Mouse (Mus musculus): Measurements from ENCODE around the gene En2.

En2 gene

DNA sequence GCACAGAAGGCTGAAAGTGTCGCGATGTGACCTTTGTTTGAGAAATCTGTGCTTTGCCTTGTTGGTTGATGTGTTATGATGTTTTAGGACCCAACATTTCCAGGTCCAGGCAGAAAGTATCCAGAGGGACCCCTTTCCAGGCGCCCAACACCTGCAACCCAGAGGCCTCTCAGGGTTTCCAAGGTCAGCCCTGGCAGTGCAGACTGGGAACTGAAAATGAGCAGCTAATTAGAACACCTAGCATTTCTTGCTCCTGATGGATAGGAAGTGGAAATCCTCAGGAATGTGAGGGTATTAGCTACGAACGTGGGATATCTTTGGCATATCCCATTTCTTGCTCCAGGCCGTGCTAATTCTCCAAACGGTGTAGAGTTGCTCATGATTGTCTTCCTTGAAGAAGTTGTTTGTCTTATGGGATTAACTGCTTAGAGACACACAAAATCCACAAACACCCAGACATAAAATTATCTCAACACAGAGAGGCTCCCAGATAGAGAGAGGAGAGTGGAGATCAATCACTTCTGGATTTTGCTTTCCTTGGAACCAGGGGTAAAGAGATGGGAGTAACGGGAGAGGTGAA is 5.5 kb upstream of the En2 start:
- no peak for DNase-seq

DNA sequence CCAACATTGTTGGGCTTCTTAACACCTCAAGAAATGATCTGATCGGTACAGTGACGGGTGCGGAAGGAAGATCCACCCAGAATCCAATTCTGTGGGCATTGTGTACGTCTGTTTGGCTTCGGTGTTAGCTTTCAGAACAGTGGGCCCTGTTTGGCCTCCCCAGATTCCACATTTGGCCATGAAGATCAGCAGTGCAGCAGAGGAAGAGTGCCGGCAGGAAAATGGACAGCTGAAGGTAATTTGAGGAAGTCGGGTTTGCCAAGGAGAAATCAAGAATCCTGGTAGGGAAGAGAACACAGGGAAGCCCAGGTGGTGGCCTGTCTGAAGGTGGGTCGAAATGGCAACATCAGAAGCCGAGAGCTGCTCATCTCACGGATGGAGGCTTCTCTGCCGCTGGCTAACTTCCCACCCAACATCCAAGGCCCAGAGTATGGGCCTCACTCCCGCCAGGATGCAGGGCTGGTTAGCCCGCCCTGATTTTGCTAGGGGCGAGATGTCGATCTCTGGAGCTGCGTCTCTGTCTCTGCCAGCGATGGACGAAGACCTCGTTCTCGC is 4.0 kb upstream of the En2 start:
- peak in 1 of 2 experiments; percentile 71 for DNase-seq

DNA sequence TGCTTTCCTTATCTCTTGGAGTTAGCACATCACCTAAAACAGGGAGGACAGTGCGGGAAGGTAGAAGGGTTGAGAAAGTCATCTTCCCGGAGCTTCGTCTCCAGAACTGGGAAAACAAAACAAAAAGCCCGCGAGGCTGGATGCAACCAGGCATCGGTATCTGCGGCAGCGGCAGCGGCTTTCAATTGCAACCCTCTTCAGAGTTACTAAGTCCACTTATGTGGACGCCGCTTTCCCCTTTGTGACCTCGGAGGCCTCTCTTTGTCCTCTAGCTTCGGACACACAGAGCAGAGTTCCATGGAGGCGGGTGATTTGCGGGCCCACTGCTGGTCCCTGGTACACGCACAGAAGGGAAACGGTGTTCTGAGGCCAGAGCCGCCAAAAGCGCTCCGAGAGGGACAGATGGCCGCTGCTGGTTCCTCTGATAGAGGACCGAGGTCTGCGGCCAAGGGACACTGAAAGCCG is 3.5 kb upstream of the En2 start:
- DNase-seq, result peak; percentile 86 to 90

- DNase-seq, result peak in 1 of 2 experiments; percentile 55
Measured at GRCm38 (mm10) chr5:28163926-28164325, 1.6 kb upstream of the En2 start.

DNA sequence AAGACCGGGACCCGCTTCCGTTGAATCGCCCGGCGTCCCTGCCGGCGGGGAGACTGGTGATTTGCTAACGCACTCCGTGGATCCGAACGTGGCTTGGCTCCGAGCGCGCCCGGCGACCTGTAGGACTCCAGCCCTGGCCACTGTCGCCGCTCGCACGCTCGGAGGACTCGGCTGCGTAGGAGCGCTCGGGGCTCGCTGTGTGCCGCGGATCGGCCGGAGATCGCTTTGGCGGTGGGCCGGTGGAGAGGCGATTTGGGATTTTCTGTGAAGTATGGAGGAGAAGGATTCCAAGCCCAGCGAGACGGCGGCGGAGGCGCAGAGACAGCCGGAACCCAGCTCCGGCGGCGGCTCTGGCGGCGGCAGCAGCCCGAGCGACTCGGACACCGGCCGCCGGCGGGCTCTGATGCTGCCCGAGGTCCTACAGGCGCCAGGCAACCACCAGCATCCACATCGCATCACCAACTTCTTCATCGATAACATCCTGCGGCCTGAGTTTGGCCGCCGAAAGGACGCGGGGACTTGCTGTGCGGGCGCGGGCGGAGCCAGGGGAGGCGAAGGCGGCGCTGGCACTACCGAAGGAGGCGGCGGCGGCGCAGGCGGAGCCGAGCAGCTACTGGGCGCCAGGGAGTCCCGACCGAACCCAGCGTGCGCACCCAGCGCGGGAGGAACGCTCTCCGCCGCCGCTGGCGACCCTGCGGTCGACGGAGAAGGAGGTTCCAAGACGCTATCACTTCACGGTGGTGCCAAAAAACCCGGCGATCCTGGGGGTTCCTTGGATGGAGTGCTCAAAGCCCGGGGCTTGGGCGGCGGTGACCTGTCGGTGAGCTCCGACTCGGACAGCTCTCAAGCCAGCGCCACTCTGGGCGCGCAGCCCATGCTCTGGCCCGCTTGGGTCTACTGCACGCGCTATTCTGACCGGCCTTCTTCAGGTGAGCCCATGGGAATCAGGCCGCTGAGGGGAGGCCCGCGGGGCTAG is 1.1 kb downstream of the En2 start:
- DNase-seq, result peak; percentile 76 to 77

GRCm38 (mm10) chr5:28167611-28168252 is 2.2 kb downstream of the En2 start:
- no peak for DNase-seq

GRCm38 (mm10) chr5:28168253-28169165 is 3.0 kb downstream of the En2 start:
- peak; percentile 65 to 70 for DNase-seq

- DNase-seq, result no peak
Measured at GRCm38 (mm10) chr5:28169166-28169801, 3.8 kb downstream of the En2 start.

DNA sequence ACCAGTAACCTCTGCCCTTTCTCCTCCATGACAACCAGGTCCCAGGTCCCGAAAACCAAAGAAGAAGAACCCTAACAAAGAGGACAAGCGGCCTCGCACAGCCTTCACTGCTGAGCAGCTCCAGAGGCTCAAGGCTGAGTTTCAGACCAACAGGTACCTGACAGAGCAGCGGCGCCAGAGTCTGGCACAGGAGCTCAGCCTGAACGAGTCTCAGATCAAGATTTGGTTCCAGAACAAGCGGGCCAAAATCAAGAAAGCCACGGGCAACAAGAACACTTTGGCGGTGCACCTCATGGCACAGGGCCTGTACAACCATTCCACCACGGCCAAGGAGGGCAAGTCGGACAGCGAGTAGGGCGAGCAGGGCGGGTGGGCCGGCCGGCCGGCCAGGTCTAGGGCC is 4.6 kb downstream of the En2 start:
- peak; percentile 56 to 73 for DNase-seq

- peak; percentile 66 to 67 for DNase-seq
Measured at GRCm38 (mm10) chr5:28170892-28171291, 5.4 kb downstream of the En2 start.

- DNase-seq, result no peak
Measured at GRCm38 (mm10) chr5:28171667-28172066, 6.2 kb downstream of the En2 start.

DNA sequence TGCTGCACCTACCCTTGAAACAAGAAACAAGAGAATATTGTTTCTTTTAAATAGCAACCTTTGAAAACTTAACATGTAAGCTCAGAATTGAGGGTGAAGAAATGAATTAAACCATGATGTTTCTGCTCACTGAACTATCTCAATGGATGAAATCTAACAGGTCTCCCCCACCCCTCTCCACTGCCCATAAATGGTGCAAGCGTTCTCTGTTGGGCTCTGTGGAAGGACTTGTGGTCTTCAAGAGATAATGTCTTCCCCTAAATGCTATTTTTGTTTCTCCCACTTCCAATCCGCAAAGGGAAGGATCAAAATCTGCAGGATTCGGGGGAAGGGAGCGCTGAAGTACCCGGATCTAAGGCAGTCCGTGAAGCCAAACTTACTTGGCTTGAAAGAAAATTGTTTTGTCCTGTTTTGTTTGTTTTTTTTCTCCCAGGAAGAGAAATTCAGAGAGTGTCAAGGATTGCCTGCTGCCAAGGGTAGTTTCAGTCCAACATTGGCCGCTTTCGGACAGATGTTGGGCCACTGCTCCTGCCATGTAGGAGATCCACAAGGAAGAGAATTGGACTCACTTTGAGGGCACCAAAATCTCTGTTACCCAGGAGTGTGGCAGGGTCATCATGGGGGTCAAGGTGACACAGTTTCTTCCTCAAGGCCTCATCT is 6.9 kb downstream of the En2 start:
- no peak for DNase-seq

DNA sequence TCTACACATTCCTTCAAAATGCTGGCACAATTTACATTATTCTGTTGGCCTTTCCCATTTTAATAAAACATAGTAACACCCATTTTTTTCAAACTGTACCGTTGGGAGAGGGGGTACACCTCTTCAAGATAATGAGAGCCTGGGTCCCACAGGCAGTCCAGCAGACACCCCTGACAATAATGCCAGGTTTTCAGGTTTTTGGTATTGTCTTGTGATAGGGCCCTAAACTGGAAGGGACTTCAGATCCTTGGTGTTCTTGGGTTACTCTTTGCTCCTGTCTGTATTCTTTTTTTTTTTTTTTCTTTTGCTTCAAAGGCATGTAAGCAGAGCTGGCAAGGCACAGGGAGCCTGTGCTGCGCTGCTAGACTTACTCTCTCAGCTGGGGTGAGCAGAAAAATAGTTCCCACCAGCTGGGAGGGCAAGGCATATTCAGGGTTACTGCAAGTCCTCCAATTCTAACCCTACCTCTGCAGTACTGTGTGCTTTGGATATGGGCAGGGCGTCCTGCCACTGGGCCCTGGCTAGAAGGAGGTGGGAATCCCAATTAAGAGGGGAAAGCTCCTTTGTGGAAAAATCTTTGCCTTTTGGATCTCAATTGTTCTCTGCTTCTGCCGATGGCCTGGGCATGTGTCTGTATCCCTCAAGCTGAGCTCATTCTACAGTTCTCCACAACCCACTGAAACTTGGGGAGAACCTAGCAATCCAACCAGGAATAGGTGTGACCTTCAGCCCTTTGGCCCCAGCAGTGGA is 7.6 kb downstream of the En2 start:
- no peak for DNase-seq

GRCm38 (mm10) chr5:28173674-28174073 is 8.2 kb downstream of the En2 start:
- no peak for DNase-seq

GRCm38 (mm10) chr5:28174086-28174485 is 8.6 kb downstream of the En2 start:
- DNase-seq, result peak; percentile 33 to 41

DNA sequence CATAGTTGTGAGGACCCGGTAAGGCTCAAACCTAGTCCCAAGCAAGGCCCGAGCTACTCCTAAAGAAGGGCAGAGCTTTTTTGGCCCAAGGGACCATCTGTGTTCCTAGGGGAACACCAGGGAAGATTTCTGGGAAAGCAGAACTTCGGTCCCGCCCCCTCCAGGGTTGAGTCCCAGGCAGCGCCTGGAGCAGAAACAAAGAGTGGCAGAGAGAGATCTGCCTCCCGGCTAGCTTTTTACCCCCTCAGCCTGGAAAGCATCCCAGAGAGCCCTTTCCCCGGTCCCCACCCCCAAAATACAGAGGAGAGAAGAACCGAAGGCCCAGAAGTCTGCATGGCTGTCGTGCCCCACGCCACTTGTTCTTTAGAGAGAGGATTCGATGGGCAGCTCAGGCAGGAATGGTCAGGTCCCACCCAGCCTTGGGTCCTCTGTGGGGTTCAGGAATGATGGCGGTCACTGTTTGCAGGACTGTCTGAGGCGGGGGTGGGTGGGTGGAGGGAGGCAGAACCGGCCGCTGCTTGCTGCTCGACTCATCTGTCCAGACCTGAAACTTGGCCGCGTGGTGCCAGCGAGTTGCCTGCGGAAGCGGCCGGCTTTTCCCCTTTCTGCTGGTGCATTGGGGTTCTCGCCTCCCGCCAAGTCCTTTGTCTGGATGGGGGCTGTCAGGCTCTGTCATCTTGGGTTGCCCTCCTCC is 9.5 kb downstream of the En2 start:
- peak; percentile 63 to 64 for DNase-seq

- no peak for DNase-seq
Measured at GRCm38 (mm10) chr5:28175570-28175919, 10.1 kb downstream of the En2 start.

DNA sequence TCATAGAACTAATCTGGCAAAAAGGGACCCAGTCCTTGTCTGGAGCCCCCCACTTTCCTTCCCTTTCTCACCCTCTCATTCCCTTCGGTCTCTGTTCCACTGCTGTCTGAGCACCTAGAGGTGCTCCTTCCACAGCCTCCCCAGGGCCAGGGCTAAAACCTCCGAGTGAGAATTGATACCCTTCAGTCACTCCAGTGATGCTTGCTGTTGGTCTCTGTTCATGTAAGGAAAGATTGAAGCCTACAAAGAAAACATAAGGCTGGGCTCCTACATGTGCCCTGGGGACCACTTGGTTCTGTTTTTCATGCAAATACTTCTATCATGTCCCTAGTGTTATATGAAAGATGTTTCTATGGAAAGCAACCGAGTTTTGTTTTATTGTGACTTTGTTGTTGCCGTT is 10.5 kb downstream of the En2 start:
- no peak for DNase-seq

GRCm38 (mm10) chr5:28176585-28176984 is 11.1 kb downstream of the En2 start:
- no peak for DNase-seq

DNA sequence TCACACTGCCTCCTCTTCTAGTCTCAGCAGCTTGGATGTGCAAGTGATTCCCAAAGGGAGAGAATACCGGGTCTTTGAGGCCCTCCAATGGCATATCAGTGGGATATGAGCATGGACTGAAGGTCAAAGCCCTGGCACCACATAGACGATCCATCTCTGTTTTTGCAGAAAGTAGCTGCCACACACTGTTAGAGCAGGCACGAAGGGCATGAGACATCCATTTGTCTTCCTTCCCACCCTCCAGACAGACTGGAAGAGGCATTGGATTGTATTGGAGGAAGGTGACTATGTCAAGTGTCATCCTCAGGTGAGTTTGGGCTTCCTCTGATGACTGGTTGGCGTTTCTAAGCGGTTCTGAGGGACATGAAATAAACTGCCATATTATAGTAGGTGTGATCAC is 12.8 kb downstream of the En2 start:
- no peak for DNase-seq
